ENCODE assay signal across 19 mouse cellular contexts in genomic region chr17:52885210-52885609, GRCm38 (mm10).
DNase-seq lines count a peak whose midpoint lies in the region; ATAC-seq and TF ChIP-seq lines count a peak whose summit lies in the region.
"Had no signal": no experiment of that assay in that cellular context is flagged by ENCODE, and none has a peak within 500 bp of the region (broad histone marks: within the 10 kb centered on the region; RNA-seq: fewer than 3 reads in every experiment).

No protein-coding gene starts in this region.

- H3K4me2 ChIP-seq in liver, postnatal 0 days (ENCODE audit: low read depth, low read length), result no peak overlapping the region
- H3K4me2 ChIP-seq in lung, postnatal 0 days (replicated peaks; ENCODE audit: low read depth, low read length), result no peak overlapping the region
- H3K4me2 ChIP-seq: hindbrain, embryonic 12.5 days had no signal

- H3K36me3 ChIP-seq in liver, adult 2 months (ENCODE audit: control insufficient read depth, insufficient read depth, low read length), result no peaks in the 10 kb centered on the region
- no peaks in the 10 kb centered on the region for H3K36me3 ChIP-seq in liver, postnatal 0 days (replicated peaks; ENCODE audit: insufficient read depth, low read length)
- H3K36me3 ChIP-seq in lung, postnatal 0 days (ENCODE audit: insufficient read depth, low read length), result no peaks in the 10 kb centered on the region
- H3K36me3 ChIP-seq: embryonic facial prominence, embryonic 10.5 days; heart, embryonic 10.5 days; hindbrain, embryonic 12.5 days had no signal

- no peaks in the 10 kb centered on the region for H3K79me2 ChIP-seq in liver, adult 2 months (ENCODE audit: control insufficient read depth, insufficient read depth, low read length)

- H3K4me1 ChIP-seq in liver, adult 2 months (ENCODE audit: control insufficient read depth, insufficient read depth, low read length), result no peaks in the 10 kb centered on the region
- H3K4me1 ChIP-seq in liver, postnatal 0 days (ENCODE audit: insufficient read depth), result no peaks in the 10 kb centered on the region
- no peaks in the 10 kb centered on the region for H3K4me1 ChIP-seq in lung, postnatal 0 days (ENCODE audit: insufficient read depth, low read depth, low read length)
- H3K4me1 ChIP-seq: embryonic facial prominence, embryonic 10.5 days; heart, embryonic 10.5 days; hindbrain, embryonic 12.5 days had no signal

- DNase-seq in liver, adult 2 months (ENCODE audit: extremely low read depth, low read depth, low spot score), result peak; percentile 0
- DNase-seq in liver, postnatal 0 days, result no peak
- DNase-seq in brain, adult 2 months (ENCODE audit: low read depth, low spot score), result peak; percentile 5
- DNase-seq in lung, postnatal 0 days (ENCODE audit: low spot score), result peak; percentile 46
- no peak for DNase-seq in spleen, postnatal 10 days (ENCODE audit: low spot score in 2 of 2)
- DNase-seq: adrenal gland, adult 2 months; adrenal gland, postnatal 25 days; cerebellum, adult 2 months; cerebellum, postnatal 10 days; gastrocnemius, postnatal 36 days; heart, adult 18-20 months; heart, postnatal 10 days; heart, postnatal 4 days had no signal

- no peak overlapping the region for H3K27ac ChIP-seq in liver, adult 2 months (replicated peaks; ENCODE audit: insufficient read depth, low read depth, low read length)
- no peak overlapping the region for H3K27ac ChIP-seq in liver, postnatal 0 days (ENCODE audit: low read depth)
- no peak overlapping the region for H3K27ac ChIP-seq in lung, postnatal 0 days (ENCODE audit: low read length)
- H3K27ac ChIP-seq: embryonic facial prominence, embryonic 10.5 days; heart, embryonic 10.5 days; hindbrain, embryonic 12.5 days had no signal

- H3K27me3 ChIP-seq in liver, adult 2 months (ENCODE audit: control insufficient read depth, insufficient read depth, low read length), result no peaks in the 10 kb centered on the region
- H3K27me3 ChIP-seq in liver, postnatal 0 days (ENCODE audit: insufficient read depth, low read length), result no peaks in the 10 kb centered on the region
- H3K27me3 ChIP-seq in lung, postnatal 0 days (replicated peaks; ENCODE audit: insufficient read depth, low read length), result no peaks in the 10 kb centered on the region
- H3K27me3 ChIP-seq: CH12.LX; hindbrain, embryonic 12.5 days had no signal

- WGBS in liver, adult 2 months, result 50% methylated on average over 1 of the region's 1 CpGs
- 52% methylated on average over 1 of the region's 1 CpGs for WGBS in liver, postnatal 0 days (ENCODE audit: insufficient replicate concordance)
- WGBS in lung, postnatal 0 days, result 38% methylated on average over 1 of the region's 1 CpGs

- no peak for TF ChIP-seq POLR2A in liver, adult 2 months (IDR thresholded peaks at IDR 0.05; ENCODE audit: extremely low read depth, insufficient read depth, low read length)

- no peaks in the 10 kb centered on the region for H3K9me3 ChIP-seq in liver, postnatal 0 days (ENCODE audit: low read length)
- H3K9me3 ChIP-seq in lung, postnatal 0 days (ENCODE audit: low read length), result no peaks in the 10 kb centered on the region
- H3K9me3 ChIP-seq: embryonic facial prominence, embryonic 10.5 days; heart, embryonic 10.5 days; hindbrain, embryonic 12.5 days had no signal

- H3K9ac ChIP-seq in liver, adult 2 months (ENCODE audit: low read depth, low read length), result no peak overlapping the region
- H3K9ac ChIP-seq in liver, postnatal 0 days (replicated peaks), result no peak overlapping the region
- H3K9ac ChIP-seq in lung, postnatal 0 days (replicated peaks; ENCODE audit: low read depth), result no peak overlapping the region
- H3K9ac ChIP-seq: hindbrain, embryonic 12.5 days had no signal

- no peak for TF ChIP-seq EP300 in liver, postnatal 0 days (IDR thresholded peaks at IDR 0.05; ENCODE audit: low read depth)
- TF ChIP-seq EP300 in lung, postnatal 0 days (IDR thresholded peaks at IDR 0.05), result no peak

- TF ChIP-seq CTCF in liver, adult 2 months (IDR thresholded peaks at IDR 0.05; ENCODE audit: low read depth, low read length), result no peak
- TF ChIP-seq CTCF in liver, postnatal 0 days (IDR thresholded peaks at IDR 0.05; ENCODE audit: low read depth), result no peak
- no peak for TF ChIP-seq CTCF in lung, postnatal 0 days (IDR thresholded peaks at IDR 0.05)

- H3K4me3 ChIP-seq in liver, adult 2 months (ENCODE audit: insufficient read depth, low read depth, low read length), result no peak overlapping the region
- H3K4me3 ChIP-seq in liver, postnatal 0 days (ENCODE audit: low read depth, low read length), result no peak overlapping the region
- H3K4me3 ChIP-seq in lung, postnatal 0 days (ENCODE audit: low read depth, low read length), result no peak overlapping the region
- H3K4me3 ChIP-seq: embryonic facial prominence, embryonic 10.5 days; heart, embryonic 10.5 days; hindbrain, embryonic 12.5 days had no signal

- no peak for ATAC-seq in liver, postnatal 0 days
- no peak for ATAC-seq in lung, postnatal 0 days
- ATAC-seq in megakaryocyte, adult 5-6 weeks (ENCODE audit: poor library complexity, severe bottlenecking), result no peak
- ATAC-seq: forebrain, embryonic 14.5 days had no signal

Comparison
In these comparisons a context has a peak if more than half of its experiments do, and no peak if none do; other contexts are left out.
1. DNase-seq: peak in liver, adult 2 months (single experiment), brain, adult 2 months (single experiment) and lung, postnatal 0 days (single experiment); none in liver, postnatal 0 days (single experiment) and spleen, postnatal 10 days (0 of 2).